Mouse (Mus musculus) forebrain, embryonic 15.5 days (tissue): ENCODE measurements around the gene Hsbp1. TPM values are rescaled to one million over a fixed set of nuclear protein-coding genes. Genes with fewer than 3 reads are reported as not detected.
"Not testable (repeated sequence)": the region's sequence is repeated elsewhere in the genome, so short reads cannot be mapped to it uniquely, and the experiment has no call there.

ENCODE experiments used
- ATAC-seq: fragments of 200-750 bp; cut with Nextera tagmentation; replicated peaks from 2 replicates; pipeline ENCODE4 v1.8.0; 2017; ENCODE audit warnings: mild to moderate bottlenecking, moderate TSS enrichment, moderate library complexity
- H3K27ac ChIP-seq: fragments of 300-500 bp; sonication (generic); replicated peaks from 2 replicates; pipeline ENCODE4 v1.5.1; 2015; ENCODE audit warnings: mild to moderate bottlenecking, inconsistent platforms
- H3K27me3 ChIP-seq: fragments of 300-500 bp; sonication (generic); 2 replicates; pipeline ENCODE4 v1.6.1; 2015; ENCODE audit warnings: inconsistent platforms
- H3K36me3 ChIP-seq: fragments of 300-500 bp; sonication (generic); 2 replicates; pipeline ENCODE4 v1.6.1; 2015; ENCODE audit warnings: mild to moderate bottlenecking, inconsistent platforms
- H3K4me1 ChIP-seq: fragments of 300-500 bp; sonication (generic); 2 replicates; pipeline ENCODE4 v1.6.1; 2015; ENCODE audit warnings: inconsistent platforms
- H3K4me2 ChIP-seq: fragments of 300-500 bp; sonication (generic); replicated peaks from 2 replicates; pipeline ENCODE4 v1.6.1; 2015; ENCODE audit warnings: mild to moderate bottlenecking, inconsistent platforms
- H3K4me3 ChIP-seq: fragments of 300-500 bp; sonication (generic); 2 replicates; pipeline ENCODE4 v1.5.1; 2015; ENCODE audit warnings: mild to moderate bottlenecking, inconsistent platforms
- H3K9ac ChIP-seq: fragments of 300-500 bp; sonication (generic); replicated peaks from 2 replicates; pipeline ENCODE4 v1.6.1; 2015; ENCODE audit warnings: mild to moderate bottlenecking, inconsistent platforms
- H3K9me3 ChIP-seq: fragments of 300-500 bp; sonication (generic); 2 replicates; pipeline ENCODE4 v1.6.1; 2016; ENCODE audit warnings: inconsistent platforms
- WGBS: fragments of 180-500 bp; shearing (Covaris S2); methylation state at CpG from one replicate; pipeline ENCODE4 v1.1.7; 2015; ENCODE audit warnings: mixed read lengths; 5-methylcytosine and 5-hydroxymethylcytosine counted together
- polyA plus RNA-seq: library from polyadenylated mRNA; unstranded; fragments of >200 nt; fragmentation: Nextera tagmentation; extraction: Ambion mirVana; gene quantifications from 2 replicates; pipeline ENCODE4 v1.2.1, GENCODE M21; 2015

Gene Hsbp1
- polyA plus RNA-seq, 1 experiment from 2014 or later = 605 TPM

GRCm38 (mm10) chr8:119352977-119353658 lies 8.8 kb downstream of the Hsbp1 start:
- ATAC-seq = no peak
- H3K9me3 ChIP-seq = no peaks in the 10 kb centered on the region
- no peak overlapping the region for H3K4me3 ChIP-seq
- peaks cover 26% of the 10 kb centered on the region for H3K36me3 ChIP-seq
- no peak overlapping the region for H3K9ac ChIP-seq
- no peak overlapping the region for H3K27ac ChIP-seq
- no peaks in the 10 kb centered on the region for H3K27me3 ChIP-seq
- no peak overlapping the region for H3K4me2 ChIP-seq
- WGBS = 84% methylated on average over 10 of the region's 10 CpGs
- no peaks in the 10 kb centered on the region for H3K4me1 ChIP-seq

- WGBS = 92% methylated on average over 6 of the region's 6 CpGs
- no peak overlapping the region for H3K4me3 ChIP-seq
- H3K27me3 ChIP-seq = no peaks in the 10 kb centered on the region
- no peaks in the 10 kb centered on the region for H3K4me1 ChIP-seq
- H3K9me3 ChIP-seq = no peaks in the 10 kb centered on the region
- no peak overlapping the region for H3K4me2 ChIP-seq
- H3K9ac ChIP-seq = no peak overlapping the region
- H3K36me3 ChIP-seq = peaks cover 20% of the 10 kb centered on the region
- no peak for ATAC-seq
- H3K27ac ChIP-seq = no peak overlapping the region
These were observed 9.4 kb downstream of the Hsbp1 start for GRCm38 (mm10) chr8:119353659-119354023.

DNA sequence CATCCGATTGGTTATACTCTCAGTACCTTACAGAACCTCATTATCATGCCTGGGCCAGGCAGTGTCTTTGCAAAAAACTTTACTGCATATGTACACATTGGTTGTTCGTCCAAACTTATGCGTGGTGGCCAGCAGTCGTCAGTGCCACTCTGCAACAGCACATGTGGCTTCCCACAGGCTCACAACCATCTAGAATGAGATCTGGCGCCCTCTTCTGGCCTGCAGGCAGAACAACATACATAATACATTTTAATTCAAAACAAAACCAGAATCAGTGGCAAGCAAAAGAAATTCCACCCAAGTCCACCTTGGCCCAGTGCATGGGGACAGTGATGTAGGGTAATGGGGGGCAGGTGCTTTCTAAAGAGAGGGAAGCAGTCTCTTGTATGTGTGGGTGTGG lies 12.3 kb downstream of the Hsbp1 start:
- H3K4me2 ChIP-seq, H3K27ac ChIP-seq, H3K9ac ChIP-seq, H3K36me3 ChIP-seq, H3K4me1 ChIP-seq, ATAC-seq, H3K27me3 ChIP-seq, H3K4me3 ChIP-seq, H3K9me3 ChIP-seq: not testable (repeated sequence)
- WGBS = 57% methylated on average over 5 of the region's 5 CpGs

GRCm38 (mm10) chr8:119358175-119358574 lies 13.9 kb downstream of the Hsbp1 start:
- ATAC-seq = no peak
- no peaks in the 10 kb centered on the region for H3K9me3 ChIP-seq
- H3K9ac ChIP-seq = no peak overlapping the region
- H3K27me3 ChIP-seq = no peaks in the 10 kb centered on the region
- 81% methylated on average over 7 of the region's 7 CpGs for WGBS
- H3K27ac ChIP-seq = no peak overlapping the region
- H3K4me1 ChIP-seq = no peaks in the 10 kb centered on the region
- H3K4me2 ChIP-seq = no peak overlapping the region
- H3K4me3 ChIP-seq = no peak overlapping the region
- H3K36me3 ChIP-seq = no peaks in the 10 kb centered on the region

DNA sequence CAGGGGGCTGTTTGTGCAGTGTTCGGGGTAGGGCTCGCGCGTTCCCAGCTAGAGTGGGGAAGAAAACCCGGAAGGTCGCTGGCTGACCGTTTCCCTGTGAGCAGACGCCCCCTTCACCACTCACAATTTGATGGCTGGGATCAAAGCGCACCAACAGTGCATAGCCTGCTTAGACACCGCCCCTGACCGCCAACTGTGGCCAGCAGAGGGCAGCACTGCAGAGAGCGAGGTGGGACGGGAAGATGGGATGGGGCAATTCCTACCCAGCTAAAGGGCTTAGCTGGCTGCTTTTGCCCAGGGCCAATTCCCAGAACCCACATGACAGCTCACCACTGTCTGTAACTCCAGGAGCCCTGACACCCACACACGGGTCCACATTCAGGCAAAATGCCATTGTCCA lies 14.5 kb downstream of the Hsbp1 start:
- no peaks in the 10 kb centered on the region for H3K4me1 ChIP-seq
- WGBS = 59% methylated on average over 14 of the region's 14 CpGs

GRCm38 (mm10) chr8:119360686-119361295 lies 16.5 kb downstream of the Hsbp1 start:
- H3K4me1 ChIP-seq = no peaks in the 10 kb centered on the region
- no peak overlapping the region for H3K27ac ChIP-seq
- ATAC-seq = no peak
- H3K9ac ChIP-seq = no peak overlapping the region
- H3K36me3 ChIP-seq = no peaks in the 10 kb centered on the region
- no peaks in the 10 kb centered on the region for H3K27me3 ChIP-seq
- no peak overlapping the region for H3K4me3 ChIP-seq
- no peaks in the 10 kb centered on the region for H3K9me3 ChIP-seq
- no peak overlapping the region for H3K4me2 ChIP-seq
- 77% methylated on average over 8 of the region's 8 CpGs for WGBS

More for the DNA sequence above, 14.5 kb downstream of the Hsbp1 start:
- Histone ChIP-seq H3K4me3 (no peak overlapping the region), H3K27me3 (no peaks in the 10 kb centered on the region), H3K27ac (no peak overlapping the region), H3K4me2 (no peak overlapping the region), H3K36me3 (no peaks in the 10 kb centered on the region), H3K9me3 (no peaks in the 10 kb centered on the region), H3K9ac (no peak overlapping the region)
- ATAC-seq = no peak

GRCm38 (mm10) chr8:119374716-119375115 lies 30.4 kb downstream of the Hsbp1 start:
- H3K27me3 ChIP-seq, H3K9me3 ChIP-seq, ATAC-seq, H3K27ac ChIP-seq, H3K4me2 ChIP-seq, H3K36me3 ChIP-seq, H3K4me1 ChIP-seq, H3K9ac ChIP-seq, H3K4me3 ChIP-seq: not testable (repeated sequence)
- WGBS = 92% methylated on average over 9 of the region's 9 CpGs

- Histone ChIP-seq H3K9me3 (no peaks in the 10 kb centered on the region), H3K27me3 (no peaks in the 10 kb centered on the region), H3K36me3 (no peaks in the 10 kb centered on the region), H3K27ac (no peak overlapping the region), H3K4me1 (no peaks in the 10 kb centered on the region), H3K9ac (no peak overlapping the region), H3K4me3 (no peak overlapping the region), H3K4me2 (no peak overlapping the region)
- ATAC-seq = no peak
- 68% methylated on average over 7 of the region's 7 CpGs for WGBS
These were observed 34.2 kb downstream of the Hsbp1 start for GRCm38 (mm10) chr8:119378476-119378875.

DNA sequence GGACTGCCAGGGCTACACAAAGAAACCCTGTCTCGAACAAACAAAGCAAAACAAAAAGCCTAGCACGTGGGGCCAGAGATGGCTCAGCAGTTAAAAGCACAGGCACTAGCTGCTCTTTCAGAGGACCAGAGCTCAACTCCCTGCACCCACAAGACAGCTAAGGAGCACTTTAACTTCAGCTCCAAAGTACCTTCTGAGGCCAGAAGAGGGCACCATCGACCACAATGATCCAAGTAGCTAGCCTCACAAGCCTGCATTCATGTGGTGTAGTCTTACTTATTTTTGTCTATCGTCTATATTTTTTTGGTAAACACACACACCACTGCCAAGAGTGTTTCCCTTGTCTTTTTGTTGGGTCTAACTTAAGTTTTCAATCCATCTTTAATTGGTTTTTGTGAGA lies 36.3 kb downstream of the Hsbp1 start:
- no peaks in the 10 kb centered on the region for H3K9me3 ChIP-seq
- no peak for ATAC-seq
- H3K4me2 ChIP-seq = no peak overlapping the region
- no peaks in the 10 kb centered on the region for H3K4me1 ChIP-seq
- no peak overlapping the region for H3K9ac ChIP-seq
- no peaks in the 10 kb centered on the region for H3K36me3 ChIP-seq
- H3K27ac ChIP-seq = no peak overlapping the region
- H3K4me3 ChIP-seq = no peak overlapping the region
- H3K27me3 ChIP-seq = no peaks in the 10 kb centered on the region
- 35% methylated on average over 4 of the region's 4 CpGs for WGBS

DNA sequence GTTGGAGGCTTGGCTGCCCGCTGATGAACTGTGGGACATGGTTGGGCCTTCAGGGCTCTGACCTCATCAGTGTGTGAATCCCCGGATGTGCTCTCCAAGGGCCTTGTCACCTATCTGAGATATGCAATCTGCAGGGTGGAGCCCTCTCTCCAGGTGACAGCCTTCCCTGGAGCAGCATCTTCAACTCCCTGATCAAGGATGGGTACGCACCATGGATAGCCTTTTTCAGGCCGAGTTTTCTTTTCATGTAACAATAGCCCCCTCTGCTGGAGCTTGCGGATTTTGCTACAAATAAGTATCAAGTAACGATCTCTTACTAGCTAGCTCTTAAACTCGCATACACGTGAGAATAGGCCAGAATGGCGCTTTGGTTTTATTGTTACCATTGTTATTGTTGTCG lies 40.2 kb downstream of the Hsbp1 start:
- no peak for ATAC-seq
- WGBS = 22% methylated on average over 10 of the region's 10 CpGs
- 0 out of 2 replicates have a peak, but pooled peaks cover 3% of the 10 kb centered on the region for H3K27me3 ChIP-seq

GRCm38 (mm10) chr8:119385854-119386253 lies 41.6 kb downstream of the Hsbp1 start:
- Histone ChIP-seq H3K4me3 (no peak overlapping the region), H3K27ac (no peak overlapping the region), H3K36me3 (no peaks in the 10 kb centered on the region), H3K4me1 (no peaks in the 10 kb centered on the region), H3K9me3 (no peaks in the 10 kb centered on the region), H3K4me2 (no peak overlapping the region), H3K9ac (no peak overlapping the region), H3K27me3 (0 out of 2 replicates have a peak, but pooled peaks cover 3% of the 10 kb centered on the region)
- ATAC-seq = no peak
- 76% methylated on average over 6 of the region's 6 CpGs for WGBS

More for the DNA sequence above, 40.2 kb downstream of the Hsbp1 start:
- H3K27ac ChIP-seq = no peak overlapping the region
- no peaks in the 10 kb centered on the region for H3K9me3 ChIP-seq
- H3K9ac ChIP-seq = no peak overlapping the region
- no peak overlapping the region for H3K4me2 ChIP-seq
- no peak overlapping the region for H3K4me3 ChIP-seq
- H3K4me1 ChIP-seq = no peaks in the 10 kb centered on the region
- no peaks in the 10 kb centered on the region for H3K36me3 ChIP-seq

DNA sequence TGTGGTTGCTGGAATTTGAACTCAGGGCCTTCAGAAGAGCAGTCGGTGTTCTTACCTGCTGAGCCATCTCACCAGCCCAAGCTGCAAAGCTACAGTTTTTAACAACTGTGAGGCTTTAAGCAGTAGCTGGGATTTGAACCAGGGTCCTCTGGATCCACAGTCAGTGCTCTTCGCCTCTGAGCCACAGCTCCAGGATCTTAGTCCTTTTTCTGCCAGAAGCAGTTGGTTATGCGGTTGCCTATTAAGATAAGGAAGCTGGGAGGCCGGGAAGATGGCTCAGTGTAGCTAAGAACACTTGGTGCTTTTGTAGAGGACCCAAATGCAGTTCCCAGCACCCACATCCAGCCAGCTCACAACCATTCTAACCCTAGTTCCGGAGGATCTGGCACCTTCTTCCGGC lies 42.7 kb downstream of the Hsbp1 start:
- no peak for ATAC-seq
- Histone ChIP-seq H3K36me3 (no peaks in the 10 kb centered on the region), H3K4me3 (no peak overlapping the region), H3K4me2 (no peak overlapping the region), H3K4me1 (no peaks in the 10 kb centered on the region), H3K27me3 (peaks cover 3% of the 10 kb centered on the region; the same call in 1 of the 2 replicates), H3K9me3 (no peaks in the 10 kb centered on the region), H3K27ac (no peak overlapping the region), H3K9ac (no peak overlapping the region)
- 85% methylated on average over 6 of the region's 6 CpGs for WGBS

DNA sequence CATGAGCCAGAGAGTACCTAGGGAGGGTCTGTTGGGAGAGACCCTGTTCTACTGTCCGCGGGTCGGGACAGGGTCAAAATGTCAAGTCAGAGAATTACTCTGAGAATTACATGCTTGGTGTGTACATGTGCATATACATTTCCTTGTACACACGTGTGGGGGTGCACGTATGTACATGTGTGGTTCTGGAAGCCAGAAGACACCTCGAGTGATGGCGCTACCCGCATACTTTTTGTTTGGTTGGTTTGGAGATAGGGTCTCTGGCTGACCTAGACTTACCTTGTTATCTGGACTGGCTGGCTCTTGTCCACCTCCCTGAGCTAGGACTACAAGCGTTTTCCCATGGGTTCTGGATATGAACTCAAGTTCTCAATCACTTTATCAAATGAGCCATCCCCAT lies 49.8 kb downstream of the Hsbp1 start:
- peak; percentile 14; the same call in 1 of the 2 replicates for ATAC-seq
- 75% methylated on average over 9 of the region's 9 CpGs for WGBS
- peak overlapping the region; percentile 89 for H3K27ac ChIP-seq

More for the DNA sequence above, 49.8 kb downstream of the Hsbp1 start:
- no peaks in the 10 kb centered on the region; the same call in 1 of the 2 replicates for H3K27me3 ChIP-seq
- H3K4me2 ChIP-seq = peak overlapping the region; percentile 98
- peak overlapping the region; percentile 65 for H3K4me3 ChIP-seq
- peaks cover 16% of the 10 kb centered on the region for H3K4me1 ChIP-seq
- peak overlapping the region; percentile 74 for H3K9ac ChIP-seq
- no peaks in the 10 kb centered on the region for H3K36me3 ChIP-seq
- no peaks in the 10 kb centered on the region for H3K9me3 ChIP-seq
